In genomic region chr15:12972441-12972840, GRCm38 (mm10) we compare ENCODE assay signal across 15 mouse cellular contexts.
A peak's percentile ranks its signal among the peaks of the same experiment; 100 is the strongest.
DNase-seq lines count a peak whose midpoint lies in the region; ATAC-seq lines count a peak whose summit lies in the region.
"Had no signal": no experiment of that assay in that cellular context is flagged by ENCODE, and none has a peak within 500 bp of the region (broad histone marks: within the 10 kb centered on the region; RNA-seq: fewer than 3 reads in every experiment).

No protein-coding gene starts in this region.

- no peak overlapping the region for H3K4me3 ChIP-seq in kidney, embryonic 16.5 days (ENCODE audit: low read length)
- H3K4me3 ChIP-seq: erythroblast, embryonic 14.5 days; heart, adult 2 months; intestine, embryonic 15.5 days; limb, embryonic 15.5 days had no signal

- no peak for ATAC-seq in kidney, embryonic 16.5 days (ENCODE audit: low FRiP score, low TSS enrichment)
- ATAC-seq: forebrain, embryonic 14.5 days; intestine, embryonic 15.5 days had no signal

- H3K4me2 ChIP-seq in kidney, embryonic 16.5 days (replicated peaks; ENCODE audit: low read depth, low read length): no peak overlapping the region
- H3K4me2 ChIP-seq: intestine, embryonic 15.5 days; limb, embryonic 15.5 days had no signal

- no peaks in the 10 kb centered on the region for H3K27me3 ChIP-seq in kidney, embryonic 16.5 days (ENCODE audit: insufficient read depth, low read length)
- H3K27me3 ChIP-seq: intestine, embryonic 15.5 days; limb, embryonic 15.5 days had no signal

- 88% methylated on average over 8 of the region's 8 CpGs for WGBS in kidney, embryonic 16.5 days

- no peak overlapping the region for H3K27ac ChIP-seq in kidney, embryonic 16.5 days (ENCODE audit: low read length)
- H3K27ac ChIP-seq: heart, adult 2 months; intestine, embryonic 15.5 days; limb, embryonic 15.5 days had no signal

- intact Hi-C loops in heart, postnatal 36 days (cut with DNase I): no loop called here

- no peaks in the 10 kb centered on the region for H3K36me3 ChIP-seq in kidney, embryonic 16.5 days (ENCODE audit: insufficient read depth, low read length)
- H3K36me3 ChIP-seq: intestine, embryonic 15.5 days; limb, embryonic 15.5 days had no signal

- DNase-seq in heart, adult 18-20 months: peak; percentile 13 to 21
- DNase-seq in heart, postnatal 36 days: no peak
- DNase-seq in kidney, adult 18-20 months: peak; percentile 41
- peak; percentile 6 for DNase-seq in right cerebral cortex, postnatal 4 days
- no peak for DNase-seq in right cerebral cortex, postnatal 14 days
- no peak for DNase-seq in urinary bladder, adult 2 months (ENCODE audit: low spot score)
- DNase-seq: cerebellum, adult 11-12 months; lung, postnatal 14 days; thymus, postnatal 25 days had no signal

- H3K9ac ChIP-seq in kidney, embryonic 16.5 days (replicated peaks; ENCODE audit: low read length): no peak overlapping the region
- H3K9ac ChIP-seq: intestine, embryonic 15.5 days; limb, embryonic 15.5 days had no signal

- no peaks in the 10 kb centered on the region for H3K9me3 ChIP-seq in kidney, embryonic 16.5 days (ENCODE audit: low read length)
- H3K9me3 ChIP-seq: intestine, embryonic 15.5 days; limb, embryonic 15.5 days had no signal

- no peaks in the 10 kb centered on the region for H3K4me1 ChIP-seq in kidney, embryonic 16.5 days (ENCODE audit: insufficient read depth, low read length)
- H3K4me1 ChIP-seq: intestine, embryonic 15.5 days; limb, embryonic 15.5 days had no signal

Comparison
In these comparisons a context has a peak if more than half of its experiments do, and no peak if none do; other contexts are left out.
1. DNase-seq: peak in heart, adult 18-20 months (2 of 2), kidney, adult 18-20 months (single experiment) and right cerebral cortex, postnatal 4 days (single experiment); none in heart, postnatal 36 days (0 of 2), right cerebral cortex, postnatal 14 days (single experiment) and urinary bladder, adult 2 months (single experiment).